Mouse (Mus musculus): ENCODE measurements at regions not wholly inside any gene's neighbourhood (a gene's known extent, or its start where the extent isn't known, plus 50 kb on each side); places are given as distances from the start of the nearest gene placed in this dataset.

DNA sequence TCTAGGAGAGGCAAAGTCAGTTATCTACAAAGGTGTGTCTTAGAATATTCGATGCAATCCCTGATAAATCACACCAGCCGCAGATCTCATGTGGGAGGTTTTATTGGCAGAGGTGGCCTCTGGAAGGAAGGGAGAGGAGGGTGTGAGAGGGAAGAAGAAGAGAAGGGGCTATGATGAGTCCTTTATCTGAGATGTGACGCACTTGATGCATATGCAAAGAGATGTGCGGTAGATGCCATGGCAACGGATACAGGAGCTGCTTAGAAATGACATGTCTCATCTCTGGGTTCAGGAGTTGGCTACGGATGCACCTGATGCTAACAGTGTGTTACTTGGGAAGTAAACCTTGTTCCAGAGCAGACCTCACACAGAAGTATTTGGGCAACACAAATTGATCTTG lies 718.6 kb upstream of the Gm21961 start:
- no peak for DNase-seq

- DNase-seq, result no peak
These were observed 716.6 kb upstream of the Gm21961 start for GRCm38 (mm10) chr15:65731308-65731707.

- DNase-seq, result no peak
These were observed 712.4 kb upstream of the Gm21961 start for GRCm38 (mm10) chr15:65727061-65727460.

- no peak for DNase-seq
These were observed 711.6 kb upstream of the Gm21961 start for GRCm38 (mm10) chr15:65726271-65726670.

- peak; percentile 6 to 10 for DNase-seq
These were observed 688.9 kb upstream of the Gm21961 start for GRCm38 (mm10) chr15:65703559-65703958.

- DNase-seq, result no peak
These were observed 686.8 kb upstream of the Gm21961 start for GRCm38 (mm10) chr15:65701510-65701909.

- DNase-seq, result no peak
These were observed 683.9 kb upstream of the Gm21961 start for GRCm38 (mm10) chr15:65698596-65698995.

Measured in kidney, postnatal 4 days (tissue).